Mouse (Mus musculus) urinary bladder, postnatal 0 days (tissue): ENCODE data around the gene Hepacam2. TPM values are rescaled to one million over a fixed set of nuclear protein-coding genes. Genes with fewer than 3 reads are reported as not detected.

Source experiments
- polyA plus RNA-seq: library from polyadenylated mRNA; unstranded; fragments of >200 nt; fragmentation: Nextera tagmentation; extraction: Ambion mirVana; gene quantifications from 2 replicates; pipeline ENCODE4 v1.2.1, GENCODE M21; 2015

Hepacam2 gene
- 0.07 TPM in 1 of 2 replicates, not detected in the other for polyA plus RNA-seq

DNA sequence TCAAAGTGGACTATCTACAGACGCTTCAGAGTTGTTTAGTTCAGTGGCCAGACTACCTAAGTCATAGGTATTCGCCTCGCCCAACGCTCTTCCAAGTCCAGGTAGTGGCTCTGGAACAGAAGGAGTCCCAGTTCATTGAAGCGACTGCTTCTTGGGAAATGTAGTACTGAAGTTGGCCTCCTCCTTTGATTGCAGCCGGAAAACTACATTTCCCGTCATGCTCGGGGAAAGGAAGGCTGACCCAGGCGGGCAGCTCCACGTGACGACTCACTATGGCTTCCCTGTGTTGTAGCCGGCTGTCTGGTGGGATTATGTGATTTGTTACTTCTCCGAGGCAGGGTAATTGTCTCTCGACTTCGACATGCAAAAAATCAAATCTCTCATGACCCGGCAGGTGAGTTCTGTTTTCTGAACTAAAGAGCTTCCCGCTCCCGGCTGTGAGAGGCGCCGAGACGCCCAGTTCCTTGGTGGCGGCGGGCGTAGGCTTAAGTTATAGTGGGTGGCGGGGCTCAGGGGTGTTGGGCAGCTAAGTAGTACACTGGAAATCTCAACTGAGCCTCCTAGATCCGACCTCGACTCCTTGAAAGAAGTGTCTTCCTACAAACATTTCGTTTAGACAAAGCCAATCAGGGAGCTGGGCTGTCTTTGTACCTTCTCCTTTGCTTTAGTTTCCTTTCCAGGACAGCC, at the start of gene Hepacam2, which contains the start of gene Vps50:
Hepacam2 (minus strand) TSS at position 137 of the 687 bp plus-strand sequence.
Vps50 (plus strand) TSS at position 221 of the 687 bp plus-strand sequence.

Other genes starting within 250 kb of the Hepacam2 start
- 3.1 and 3.2 TPM in 2 replicates for gene Samd9l, start 98.7 kb downstream of the Hepacam2 start, polyA plus RNA-seq
- 14.9 and 15.6 TPM in 2 replicates for gene Vps50, start 84 bp upstream of the Hepacam2 start, polyA plus RNA-seq